Mouse (Mus musculus) erythroid progenitor cell, adult 5-6 weeks (primary cell): ENCODE results near the gene Dmxl2. TPM values are rescaled to one million over a fixed set of nuclear protein-coding genes. Genes with fewer than 3 reads are reported as not detected.

Source experiments
- ATAC-seq: replicated peaks from 2 replicates; pipeline ENCODE4 v1.8.0; 2016; ENCODE audit warnings: moderate number of reproducible peaks, mild to moderate bottlenecking, moderate TSS enrichment, inconsistent platforms; ENCODE audit not compliant: poor library complexity, low FRiP score, severe bottlenecking
- total RNA-seq, 2 experiments: library from RNA; stranded (forward) in 1 of 2; stranded (reverse) in 1 of 2; fragments of 150-400 nt in 1 of 2; fragments of 186-747, 209-891 nt in 1 of 2; gene quantifications; 2 replicates each; pipeline versions ENCODE4 v1.2.3 to v1.2.4; 2015 to 2017; ENCODE audit warnings: low replicate concordance in 2 of 2

The Dmxl2 gene
- total RNA-seq, 2 experiments from 2014 or later = 4.2 to 10.5 TPM

DNA sequence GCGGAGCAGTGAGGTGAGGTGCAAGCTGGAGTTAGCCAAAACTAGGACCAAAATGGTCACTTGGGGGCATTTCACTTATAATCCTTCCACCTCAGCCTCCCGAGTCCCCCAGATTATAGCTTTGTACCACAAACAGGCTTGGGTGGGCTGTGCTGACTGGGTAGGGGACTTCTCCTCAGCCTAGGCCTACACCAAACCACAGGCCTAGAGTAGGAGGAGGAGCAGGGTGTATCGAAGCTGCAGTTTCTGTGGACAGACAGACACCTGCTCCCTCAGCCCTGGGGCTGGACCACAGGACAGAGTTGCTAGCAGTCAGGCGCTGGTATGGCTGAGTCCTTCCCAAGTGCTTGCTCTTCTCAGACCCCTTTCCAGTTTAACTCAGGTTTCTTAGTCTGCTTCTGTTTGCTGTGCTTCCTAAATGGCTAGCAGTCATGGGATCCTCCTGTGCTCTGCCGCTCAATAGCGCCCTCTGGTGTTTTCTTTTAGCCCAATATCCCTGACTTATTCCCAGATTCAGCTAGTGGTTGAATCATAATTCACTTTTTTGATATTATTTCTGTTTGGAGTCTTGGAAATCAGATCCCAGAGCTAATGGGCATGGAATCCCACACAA is 164.8 kb downstream of the Dmxl2 start:
- ATAC-seq = no peak

GRCm38 (mm10) chr9:54335582-54335981 is 165.8 kb downstream of the Dmxl2 start:
- ATAC-seq = no peak

GRCm38 (mm10) chr9:54329201-54329600 is 172.2 kb downstream of the Dmxl2 start:
- ATAC-seq = no peak

DNA sequence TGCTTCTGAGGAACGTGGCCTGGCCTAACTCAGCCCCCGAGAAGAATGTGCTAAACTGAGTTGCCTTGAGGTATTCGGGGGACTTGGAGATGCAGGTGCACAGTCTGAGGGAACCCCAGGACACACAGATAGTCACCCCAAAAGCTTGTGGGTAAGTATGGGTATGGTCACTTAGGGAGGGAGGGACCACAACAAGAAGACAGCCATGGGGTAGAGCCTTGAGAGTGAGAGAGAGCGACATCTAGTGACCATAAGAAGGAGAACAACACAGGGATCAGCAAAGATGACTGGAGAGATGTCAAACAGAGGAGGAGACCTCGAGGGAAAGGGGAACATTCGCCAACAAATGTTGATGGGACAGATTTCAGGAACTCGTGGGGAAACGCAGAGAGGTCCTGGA is 178.0 kb downstream of the Dmxl2 start:
- no peak for ATAC-seq

DNA sequence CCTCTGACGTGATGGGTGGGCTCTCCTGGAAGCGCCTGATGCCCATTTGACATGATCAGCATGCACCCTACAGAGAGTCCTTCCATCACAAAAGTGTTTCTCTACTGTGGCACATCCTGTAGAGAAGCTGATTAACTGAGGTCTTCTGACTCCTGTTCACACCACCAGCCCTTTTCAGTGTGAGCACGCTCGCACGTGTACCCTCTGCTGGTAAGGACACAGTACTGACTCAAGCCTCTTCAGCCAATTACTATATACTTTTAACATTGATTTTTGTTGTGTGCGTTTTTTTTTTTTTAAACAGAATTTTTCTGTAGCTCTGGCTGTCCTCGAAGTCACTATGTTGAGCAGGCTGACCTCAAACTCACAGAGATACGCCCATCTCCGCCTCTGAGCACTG is 185.1 kb downstream of the Dmxl2 start:
- ATAC-seq = no peak

Other genes with a start within 250 kb of the Dmxl2 start
- gene Cyp19a1, start 233.5 kb downstream of the Dmxl2 start, total RNA-seq (2015; ENCODE audit: low replicate concordance) = not detected in 2 replicates
- not detected in 2 replicates for gene Cyp19a1, start 233.5 kb downstream of the Dmxl2 start, total RNA-seq (2017; ENCODE audit: low replicate concordance)
- not detected in 2 replicates for gene Gldn, start 215.1 kb downstream of the Dmxl2 start, total RNA-seq (2015; ENCODE audit: low replicate concordance)
- gene Gldn, start 215.1 kb downstream of the Dmxl2 start, total RNA-seq (2017; ENCODE audit: low replicate concordance) = not detected in 2 replicates
- gene Sh2d7, start 37.4 kb upstream of the Dmxl2 start, total RNA-seq (2015; ENCODE audit: low replicate concordance) = not detected in 2 replicates
- gene Sh2d7, start 37.4 kb upstream of the Dmxl2 start, total RNA-seq (2017; ENCODE audit: low replicate concordance) = not detected in 2 replicates
- 3.6 TPM in 1 of 2 replicates, not detected in the other for gene Cib2, start 58.6 kb upstream of the Dmxl2 start, total RNA-seq (2015; ENCODE audit: low replicate concordance)
- 0.15 and 3.7 TPM in 2 replicates for gene Cib2, start 58.6 kb upstream of the Dmxl2 start, total RNA-seq (2017; ENCODE audit: low replicate concordance)
- 26.8 and 30.3 TPM in 2 replicates for gene Idh3a, start 84.7 kb upstream of the Dmxl2 start, total RNA-seq (2015; ENCODE audit: low replicate concordance)
- 15.4 and 19.7 TPM in 2 replicates for gene Idh3a, start 84.7 kb upstream of the Dmxl2 start, total RNA-seq (2017; ENCODE audit: low replicate concordance)
- not detected in 2 replicates for gene Acsbg1, start 160.2 kb upstream of the Dmxl2 start, total RNA-seq (2015; ENCODE audit: low replicate concordance)
- 1.2 TPM in 1 of 2 replicates, not detected in the other for gene Acsbg1, start 160.2 kb upstream of the Dmxl2 start, total RNA-seq (2017; ENCODE audit: low replicate concordance)
- 52.8 and 59.1 TPM in 2 replicates for gene Dnaja4, start 197.2 kb upstream of the Dmxl2 start, total RNA-seq (2015; ENCODE audit: low replicate concordance)
- 59.7 and 67.0 TPM in 2 replicates for gene Dnaja4, start 197.2 kb upstream of the Dmxl2 start, total RNA-seq (2017; ENCODE audit: low replicate concordance)
- 28.5 and 44.3 TPM in 2 replicates for gene Wdr61, start 232.9 kb upstream of the Dmxl2 start, total RNA-seq (2015; ENCODE audit: low replicate concordance)
- gene Wdr61, start 232.9 kb upstream of the Dmxl2 start, total RNA-seq (2017; ENCODE audit: low replicate concordance) = 23.5 and 35.9 TPM in 2 replicates